In genomic region chr3:56647313-56647712, GRCm38 (mm10) we compare ENCODE assay signal across 16 mouse cellular contexts.
A peak's percentile ranks its signal among the peaks of the same experiment; 100 is the strongest.
DNase-seq lines count a peak whose midpoint lies in the region; ATAC-seq and TF ChIP-seq lines count a peak whose summit lies in the region.
"Had no signal": no experiment of that assay in that cellular context is flagged by ENCODE, and none has a peak within 500 bp of the region (broad histone marks: within the 10 kb centered on the region; RNA-seq: fewer than 3 reads in every experiment).

No protein-coding gene starts in this region.

- TF ChIP-seq CTCF in forebrain, postnatal 0 days (IDR thresholded peaks at IDR 0.05; ENCODE audit: low read depth) = no peak
- no peak for TF ChIP-seq CTCF in liver, postnatal 0 days (IDR thresholded peaks at IDR 0.05; ENCODE audit: low read depth)

- no peak for TF ChIP-seq EP300 in liver, postnatal 0 days (IDR thresholded peaks at IDR 0.05; ENCODE audit: low read depth)

- peak; percentile 10 for DNase-seq in cerebellum, adult 9-10 months
- no peak for DNase-seq in cerebellum, adult 11-12 months
- no peak for DNase-seq in forebrain, postnatal 0 days
- peak; percentile 6 for DNase-seq in layer of hippocampus, adult 11-12 months (ENCODE audit: low spot score)
- no peak for DNase-seq in layer of hippocampus, adult 9-10 months (ENCODE audit: low spot score)
- peak; percentile 26 to 56 for DNase-seq in cerebellum, postnatal 25 days
- no peak for DNase-seq in liver, postnatal 0 days
- DNase-seq: adrenal gland, adult 2 months; lung, postnatal 10 days; right cerebral cortex, postnatal 25 days had no signal

- H3K4me1 ChIP-seq in forebrain, postnatal 0 days (ENCODE audit: insufficient read depth) = no peaks in the 10 kb centered on the region
- no peaks in the 10 kb centered on the region for H3K4me1 ChIP-seq in forebrain, embryonic 15.5 days
- no peaks in the 10 kb centered on the region for H3K4me1 ChIP-seq in liver, postnatal 0 days (ENCODE audit: insufficient read depth)
- H3K4me1 ChIP-seq: heart, embryonic 13.5 days; liver, embryonic 15.5 days; megakaryocyte, embryonic 14.5 days; neural tube, embryonic 12.5 days had no signal

- no peaks in the 10 kb centered on the region for H3K36me3 ChIP-seq in forebrain, postnatal 0 days (ENCODE audit: insufficient read depth)
- no peaks in the 10 kb centered on the region for H3K36me3 ChIP-seq in forebrain, embryonic 15.5 days
- H3K36me3 ChIP-seq in liver, postnatal 0 days (replicated peaks; ENCODE audit: insufficient read depth, low read length) = no peaks in the 10 kb centered on the region
- H3K36me3 ChIP-seq: heart, embryonic 13.5 days; liver, embryonic 15.5 days; neural tube, embryonic 12.5 days had no signal

- H3K27ac ChIP-seq in forebrain, postnatal 0 days (ENCODE audit: low read depth, low read length) = no peak overlapping the region
- H3K27ac ChIP-seq in forebrain, embryonic 15.5 days (replicated peaks) = no peak overlapping the region
- no peak overlapping the region for H3K27ac ChIP-seq in liver, postnatal 0 days (ENCODE audit: low read depth)
- H3K27ac ChIP-seq: heart, embryonic 13.5 days; liver, embryonic 15.5 days; neural tube, embryonic 12.5 days had no signal

- no peaks in the 10 kb centered on the region for H3K9me3 ChIP-seq in forebrain, postnatal 0 days (ENCODE audit: low read length)
- no peaks in the 10 kb centered on the region for H3K9me3 ChIP-seq in forebrain, embryonic 15.5 days
- H3K9me3 ChIP-seq in liver, postnatal 0 days (ENCODE audit: low read length) = no peaks in the 10 kb centered on the region
- H3K9me3 ChIP-seq: heart, embryonic 13.5 days; liver, embryonic 15.5 days; megakaryocyte, embryonic 14.5 days; neural tube, embryonic 12.5 days had no signal

- no peak overlapping the region for H3K9ac ChIP-seq in forebrain, postnatal 0 days
- no peak overlapping the region for H3K9ac ChIP-seq in forebrain, embryonic 15.5 days (replicated peaks)
- H3K9ac ChIP-seq in liver, postnatal 0 days (replicated peaks) = no peak overlapping the region
- H3K9ac ChIP-seq: heart, embryonic 13.5 days; liver, embryonic 15.5 days; neural tube, embryonic 12.5 days had no signal

- no peak overlapping the region for H3K4me3 ChIP-seq in forebrain, postnatal 0 days (ENCODE audit: low read depth, low read length)
- no peak overlapping the region for H3K4me3 ChIP-seq in forebrain, embryonic 15.5 days
- no peak overlapping the region for H3K4me3 ChIP-seq in liver, postnatal 0 days (ENCODE audit: low read depth, low read length)
- H3K4me3 ChIP-seq: heart, embryonic 13.5 days; liver, embryonic 15.5 days; megakaryocyte, embryonic 14.5 days; neural tube, embryonic 12.5 days had no signal

- no peak overlapping the region for H3K4me2 ChIP-seq in forebrain, postnatal 0 days (ENCODE audit: low read depth)
- no peak overlapping the region for H3K4me2 ChIP-seq in forebrain, embryonic 15.5 days (replicated peaks)
- H3K4me2 ChIP-seq in liver, postnatal 0 days (ENCODE audit: low read depth, low read length) = no peak overlapping the region
- H3K4me2 ChIP-seq: heart, embryonic 13.5 days; liver, embryonic 15.5 days; neural tube, embryonic 12.5 days had no signal

- H3K27me3 ChIP-seq in forebrain, postnatal 0 days (ENCODE audit: insufficient read depth, low read length) = no peaks in the 10 kb centered on the region
- H3K27me3 ChIP-seq in forebrain, embryonic 15.5 days = no peaks in the 10 kb centered on the region
- H3K27me3 ChIP-seq in liver, postnatal 0 days (ENCODE audit: insufficient read depth, low read length) = no peaks in the 10 kb centered on the region
- H3K27me3 ChIP-seq: heart, embryonic 13.5 days; liver, embryonic 15.5 days; megakaryocyte, embryonic 14.5 days; neural tube, embryonic 12.5 days had no signal

- 61% methylated on average over 3 of the region's 3 CpGs for WGBS in forebrain, postnatal 0 days
- WGBS in forebrain, embryonic 15.5 days = 76% methylated on average over 3 of the region's 3 CpGs
- 74% methylated on average over 3 of the region's 3 CpGs for WGBS in liver, postnatal 0 days (ENCODE audit: insufficient replicate concordance)

- ATAC-seq in forebrain, postnatal 0 days = peak; percentile 73; the same call in 1 of the 2 replicates
- no peak for ATAC-seq in forebrain, embryonic 15.5 days (replicated peaks)
- no peak for ATAC-seq in liver, postnatal 0 days
- ATAC-seq: forebrain, embryonic 16.5 days had no signal

Comparison
In these comparisons a context has a peak if more than half of its experiments do, and no peak if none do; other contexts are left out.
1. DNase-seq: peak in cerebellum, adult 9-10 months (single experiment), layer of hippocampus, adult 11-12 months (single experiment) and cerebellum, postnatal 25 days (2 of 2); none in cerebellum, adult 11-12 months (single experiment), forebrain, postnatal 0 days (single experiment), layer of hippocampus, adult 9-10 months (single experiment) and liver, postnatal 0 days (single experiment).